Mouse (Mus musculus): ENCODE measurements around the gene Myo18a. TPM values are rescaled to one million over a fixed set of nuclear protein-coding genes. Genes with fewer than 3 reads are reported as not detected.
A peak's percentile ranks its signal among the peaks of the same experiment; 100 is the strongest.

Myo18a gene
- polyA plus RNA-seq, 1 experiment from 2014 or later: 71.9 TPM

DNA sequence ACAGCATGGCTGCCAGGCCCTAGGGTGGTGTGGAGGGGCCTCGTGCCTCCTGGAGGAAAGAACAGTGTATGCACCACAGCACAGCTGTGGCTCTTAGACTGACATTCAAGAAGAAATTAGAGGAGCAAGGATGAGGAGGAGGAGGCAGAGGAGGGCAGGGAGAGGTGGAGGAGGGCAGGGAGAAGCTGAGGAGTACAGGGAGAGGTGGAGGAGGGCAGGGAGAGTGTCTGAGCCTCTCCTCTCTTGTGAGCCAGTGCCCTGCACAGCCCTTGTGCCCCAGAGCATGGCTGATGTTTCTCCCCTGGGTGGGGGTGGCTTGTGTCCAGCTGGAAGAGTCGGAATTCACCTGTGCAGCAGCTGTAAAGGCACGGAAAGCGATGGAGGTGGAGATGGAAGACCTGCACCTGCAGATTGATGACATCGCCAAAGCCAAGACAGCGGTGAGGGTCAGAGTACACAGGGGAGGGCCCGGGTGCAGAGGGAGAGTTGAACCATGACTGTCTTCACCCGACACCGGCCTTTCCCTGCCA is 84.6 kb downstream of the Myo18a start:
- Histone ChIP-seq H3K27me3 (no peaks in the 10 kb centered on the region), H3K4me3 (no peak overlapping the region), H3K9me3 (no peaks in the 10 kb centered on the region), H3K9ac (no peak overlapping the region), H3K4me2 (no peak overlapping the region), H3K4me1 (peaks cover 20% of the 10 kb centered on the region), H3K27ac (no peak overlapping the region; the same call in 1 of the 2 replicates), H3K36me3 (peaks cover 88% of the 10 kb centered on the region)
- 60% methylated on average over 9 of the region's 9 CpGs for WGBS
- ATAC-seq (ENCODE audit: insufficient number of reproducible peaks, low FRiP score, low TSS enrichment, low read depth): no peak

GRCm38 (mm10) chr11:77848131-77848530 is 85.1 kb downstream of the Myo18a start:
- no peaks in the 10 kb centered on the region for H3K9me3 ChIP-seq
- H3K4me2 ChIP-seq: no peak overlapping the region
- no peaks in the 10 kb centered on the region for H3K27me3 ChIP-seq
- H3K36me3 ChIP-seq: peaks cover 86% of the 10 kb centered on the region
- no peak for ATAC-seq (ENCODE audit: insufficient number of reproducible peaks, low FRiP score, low TSS enrichment, low read depth)
- peaks cover 20% of the 10 kb centered on the region for H3K4me1 ChIP-seq
- WGBS: 27% methylated on average over 5 of the region's 5 CpGs
- no peak overlapping the region; the same call in 1 of the 2 replicates for H3K27ac ChIP-seq
- no peak overlapping the region for H3K9ac ChIP-seq
- no peak overlapping the region for H3K4me3 ChIP-seq

GRCm38 (mm10) chr11:77849151-77849550 is 86.1 kb downstream of the Myo18a start:
- H3K36me3 ChIP-seq: peaks cover 86% of the 10 kb centered on the region
- peaks cover 22% of the 10 kb centered on the region for H3K4me1 ChIP-seq
- WGBS: 70% methylated on average over 7 of the region's 7 CpGs
- H3K27ac ChIP-seq: peak overlapping the region; percentile 13; the same call in 1 of the 2 replicates
- no peak overlapping the region for H3K4me2 ChIP-seq
- H3K27me3 ChIP-seq: no peaks in the 10 kb centered on the region
- no peak overlapping the region for H3K4me3 ChIP-seq
- ATAC-seq (ENCODE audit: insufficient number of reproducible peaks, low FRiP score, low TSS enrichment, low read depth): no peak
- no peaks in the 10 kb centered on the region for H3K9me3 ChIP-seq
- H3K9ac ChIP-seq: no peak overlapping the region

DNA sequence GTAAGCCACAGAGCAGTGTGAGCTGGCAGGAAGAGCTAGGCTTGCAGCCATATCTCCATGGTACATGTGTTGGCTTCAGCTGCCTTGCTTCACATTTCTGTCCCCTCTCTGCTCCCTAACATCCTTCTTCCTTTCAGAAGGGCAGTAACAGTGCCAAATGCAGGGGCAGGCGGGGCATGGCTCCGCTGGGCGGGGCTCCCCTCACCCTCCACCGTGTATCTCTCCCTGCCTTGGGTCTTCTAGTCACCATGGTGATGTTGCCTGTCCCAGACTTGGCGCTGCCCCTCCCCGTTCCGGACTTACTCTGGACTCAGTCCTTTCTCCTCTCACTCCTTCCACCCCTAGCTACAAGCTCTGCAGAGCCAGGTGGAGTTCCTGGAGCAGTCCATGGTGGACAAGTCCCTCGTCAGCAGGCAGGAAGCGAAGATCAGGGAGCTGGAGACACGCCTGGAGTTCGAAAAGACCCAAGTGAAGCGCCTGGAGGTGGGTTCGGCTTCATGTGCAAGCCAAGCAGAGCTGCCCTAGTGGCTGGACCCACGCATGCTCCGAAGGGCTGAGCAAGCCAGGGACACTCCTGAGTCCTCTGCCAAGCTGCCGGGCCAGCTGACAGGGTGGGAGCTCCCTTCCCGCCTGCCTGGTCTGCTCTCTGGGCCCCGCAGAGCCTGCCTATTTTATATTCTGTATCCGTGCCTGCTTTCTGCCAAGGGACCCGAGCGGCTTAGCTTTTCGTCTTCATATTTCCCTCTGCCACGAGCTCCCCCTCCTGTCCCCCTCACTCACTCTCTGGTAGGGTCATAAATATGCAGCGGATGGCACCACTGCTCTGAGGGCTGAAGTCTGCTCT is 87.6 kb downstream of the Myo18a start:
- peak overlapping the region; percentile 8; the same call in 1 of the 2 replicates for H3K4me3 ChIP-seq

GRCm38 (mm10) chr11:77851483-77852010 is 88.5 kb downstream of the Myo18a start:
- H3K4me1 ChIP-seq: peaks cover 22% of the 10 kb centered on the region

More for the DNA sequence above, 87.6 kb downstream of the Myo18a start:
- peak overlapping the region; percentile 44 for H3K27ac ChIP-seq
- H3K4me1 ChIP-seq: peaks cover 22% of the 10 kb centered on the region
- peak overlapping the region; percentile 22; the same call in 1 of the 2 replicates for H3K4me2 ChIP-seq
- ATAC-seq (ENCODE audit: insufficient number of reproducible peaks, low FRiP score, low TSS enrichment, low read depth): peak; percentile 73
- no peak overlapping the region for H3K9ac ChIP-seq
- H3K9me3 ChIP-seq: no peaks in the 10 kb centered on the region
- H3K27me3 ChIP-seq: no peaks in the 10 kb centered on the region
- peaks cover 75% of the 10 kb centered on the region for H3K36me3 ChIP-seq
- 36% methylated on average over 24 of the region's 24 CpGs for WGBS

DNA sequence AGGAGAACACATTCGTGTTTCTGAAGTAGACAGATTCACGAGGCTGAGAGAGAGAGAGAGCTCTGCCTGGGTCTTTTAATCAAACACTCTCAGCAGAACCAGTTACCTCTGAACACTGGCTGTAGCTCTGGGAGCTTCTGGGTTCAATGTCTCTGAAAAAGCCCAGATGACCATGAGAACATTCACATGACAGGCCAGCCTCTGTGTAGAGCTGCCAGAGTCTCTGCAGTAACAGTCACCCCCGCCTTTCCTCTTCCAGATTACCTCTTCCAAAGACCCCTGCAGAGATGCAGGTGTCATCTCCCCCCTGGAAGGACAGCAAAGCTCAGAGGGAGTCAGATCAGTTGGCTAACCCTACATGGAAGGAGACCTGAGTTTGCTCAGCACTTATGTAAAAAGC is 89.1 kb downstream of the Myo18a start:
- Histone ChIP-seq H3K36me3 (peaks cover 63% of the 10 kb centered on the region), H3K27me3 (peaks cover under 1% of the 10 kb centered on the region; the same call in 1 of the 2 replicates), H3K9ac (no peak overlapping the region), H3K4me2 (no peak overlapping the region), H3K4me3 (no peak overlapping the region), H3K27ac (peak overlapping the region; percentile 43; the same call in 1 of the 2 replicates), H3K4me1 (peaks cover 22% of the 10 kb centered on the region), H3K9me3 (no peaks in the 10 kb centered on the region)
- WGBS: 66% methylated on average over 3 of the region's 3 CpGs
- ATAC-seq (ENCODE audit: insufficient number of reproducible peaks, low FRiP score, low TSS enrichment, low read depth): no peak

More at GRCm38 (mm10) chr11:77851483-77852010, 88.5 kb downstream of the Myo18a start:
- Histone ChIP-seq H3K36me3 (peaks cover 67% of the 10 kb centered on the region), H3K9me3 (no peaks in the 10 kb centered on the region), H3K27me3 (no peaks in the 10 kb centered on the region), H3K4me2 (no peak overlapping the region), H3K27ac (peak overlapping the region; percentile 44; the same call in 1 of the 2 replicates), H3K4me3 (no peak overlapping the region), H3K9ac (no peak overlapping the region)
- no peak for ATAC-seq (ENCODE audit: insufficient number of reproducible peaks, low FRiP score, low TSS enrichment, low read depth)
- 79% methylated on average over 6 of the region's 6 CpGs for WGBS

GRCm38 (mm10) chr11:77852941-77853668 is 90.1 kb downstream of the Myo18a start:
- H3K9ac ChIP-seq: no peak overlapping the region
- no peak for ATAC-seq (ENCODE audit: insufficient number of reproducible peaks, low FRiP score, low TSS enrichment, low read depth)
- peaks cover 64% of the 10 kb centered on the region for H3K36me3 ChIP-seq
- no peak overlapping the region for H3K4me3 ChIP-seq
- H3K4me1 ChIP-seq: peaks cover 18% of the 10 kb centered on the region
- WGBS: 90% methylated on average over 17 of the region's 17 CpGs
- peaks cover 8% of the 10 kb centered on the region for H3K27me3 ChIP-seq
- H3K9me3 ChIP-seq: no peaks in the 10 kb centered on the region
- no peak overlapping the region for H3K4me2 ChIP-seq
- H3K27ac ChIP-seq: no peak overlapping the region

- peaks cover 14% of the 10 kb centered on the region for H3K4me1 ChIP-seq
- 55% methylated on average over 3 of the region's 3 CpGs for WGBS
Measured at GRCm38 (mm10) chr11:77854641-77855040, 91.6 kb downstream of the Myo18a start.

GRCm38 (mm10) chr11:77855396-77855795 is 92.3 kb downstream of the Myo18a start:
- H3K4me1 ChIP-seq: peaks cover 9% of the 10 kb centered on the region
- WGBS: 28% methylated on average over 15 of the region's 15 CpGs
- peaks cover 27% of the 10 kb centered on the region for H3K27me3 ChIP-seq
- no peak overlapping the region for H3K27ac ChIP-seq
- no peaks in the 10 kb centered on the region for H3K9me3 ChIP-seq
- ATAC-seq (ENCODE audit: insufficient number of reproducible peaks, low FRiP score, low TSS enrichment, low read depth): no peak
- H3K36me3 ChIP-seq: peaks cover 68% of the 10 kb centered on the region
- no peak overlapping the region for H3K4me2 ChIP-seq
- H3K4me3 ChIP-seq: no peak overlapping the region
- no peak overlapping the region for H3K9ac ChIP-seq

More at GRCm38 (mm10) chr11:77854641-77855040, 91.6 kb downstream of the Myo18a start:
- H3K9ac ChIP-seq: no peak overlapping the region
- H3K9me3 ChIP-seq: no peaks in the 10 kb centered on the region
- H3K4me2 ChIP-seq: no peak overlapping the region
- H3K4me3 ChIP-seq: no peak overlapping the region
- peaks cover 20% of the 10 kb centered on the region for H3K27me3 ChIP-seq
- no peak for ATAC-seq (ENCODE audit: insufficient number of reproducible peaks, low FRiP score, low TSS enrichment, low read depth)
- peaks cover 66% of the 10 kb centered on the region for H3K36me3 ChIP-seq
- H3K27ac ChIP-seq: no peak overlapping the region

GRCm38 (mm10) chr11:77857089-77857488 is 94.0 kb downstream of the Myo18a start:
- no peak overlapping the region for H3K4me3 ChIP-seq
- WGBS: 87% methylated on average over 6 of the region's 6 CpGs
- H3K36me3 ChIP-seq: peaks cover 60% of the 10 kb centered on the region
- no peak overlapping the region for H3K9ac ChIP-seq
- 0 out of 2 replicates have a peak, but pooled peaks cover 2% of the 10 kb centered on the region for H3K4me1 ChIP-seq
- H3K4me2 ChIP-seq: no peak overlapping the region
- no peaks in the 10 kb centered on the region for H3K9me3 ChIP-seq
- H3K27ac ChIP-seq: no peak overlapping the region
- peaks cover 28% of the 10 kb centered on the region for H3K27me3 ChIP-seq
- ATAC-seq (ENCODE audit: insufficient number of reproducible peaks, low FRiP score, low TSS enrichment, low read depth): no peak

GRCm38 (mm10) chr11:77858589-77858988 is 95.5 kb downstream of the Myo18a start:
- Histone ChIP-seq H3K27ac (no peak overlapping the region), H3K9me3 (no peaks in the 10 kb centered on the region), H3K27me3 (peaks cover 28% of the 10 kb centered on the region), H3K4me2 (no peak overlapping the region), H3K36me3 (peaks cover 47% of the 10 kb centered on the region), H3K4me1 (0 out of 2 replicates have a peak, but pooled peaks cover 2% of the 10 kb centered on the region), H3K9ac (no peak overlapping the region), H3K4me3 (no peak overlapping the region)
- ATAC-seq (ENCODE audit: insufficient number of reproducible peaks, low FRiP score, low TSS enrichment, low read depth): no peak
- WGBS: 63% methylated on average over 9 of the region's 9 CpGs
